Mouse (Mus musculus) erythroblast, embryonic 14.5 days (primary cell): Measurements from ENCODE around the gene Tmem109.

Experiments used
- GATA1 ChIP-seq: IDR thresholded peaks from 2 replicates; pipeline ENCODE4 v1.6.1; 2012; ENCODE audit warnings: low read length, inconsistent platforms, mixed read lengths
- TAL1 ChIP-seq: IDR thresholded peaks from 3 replicates; pipeline ENCODE4 v1.6.1; 2012; ENCODE audit warnings: low read length, inconsistent platforms, mixed read lengths

DNA sequence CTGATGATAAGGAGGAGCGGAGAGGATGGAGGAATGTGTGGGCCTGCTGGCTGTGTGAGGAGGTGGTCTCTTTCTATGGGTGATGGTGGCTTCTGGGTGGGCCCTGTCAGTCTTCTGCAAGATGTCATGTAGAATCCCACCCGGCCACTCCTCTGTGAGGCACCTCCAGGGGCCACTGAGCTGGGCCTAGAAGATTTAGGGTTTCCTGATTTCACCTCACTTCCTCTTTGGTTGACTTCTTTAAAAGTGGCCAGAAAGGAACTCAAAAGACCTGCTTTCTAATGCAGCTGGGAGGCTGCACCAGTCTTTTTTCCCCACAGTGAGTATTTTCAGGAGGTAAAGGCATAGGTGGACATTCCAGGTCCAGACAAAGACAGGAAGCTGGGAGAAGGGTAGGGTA, 48.8 kb upstream of the Tmem109 start:
- TF ChIP-seq GATA1 (no peak), TAL1 (no peak)
